Mouse (Mus musculus): Measurements from ENCODE around the gene Eif2b4. TPM values are rescaled to one million over a fixed set of nuclear protein-coding genes. Genes with fewer than 3 reads are reported as not detected.

Eif2b4 gene
- polyA plus RNA-seq, 1 experiment from 2014 or later = 76.1 TPM

DNA sequence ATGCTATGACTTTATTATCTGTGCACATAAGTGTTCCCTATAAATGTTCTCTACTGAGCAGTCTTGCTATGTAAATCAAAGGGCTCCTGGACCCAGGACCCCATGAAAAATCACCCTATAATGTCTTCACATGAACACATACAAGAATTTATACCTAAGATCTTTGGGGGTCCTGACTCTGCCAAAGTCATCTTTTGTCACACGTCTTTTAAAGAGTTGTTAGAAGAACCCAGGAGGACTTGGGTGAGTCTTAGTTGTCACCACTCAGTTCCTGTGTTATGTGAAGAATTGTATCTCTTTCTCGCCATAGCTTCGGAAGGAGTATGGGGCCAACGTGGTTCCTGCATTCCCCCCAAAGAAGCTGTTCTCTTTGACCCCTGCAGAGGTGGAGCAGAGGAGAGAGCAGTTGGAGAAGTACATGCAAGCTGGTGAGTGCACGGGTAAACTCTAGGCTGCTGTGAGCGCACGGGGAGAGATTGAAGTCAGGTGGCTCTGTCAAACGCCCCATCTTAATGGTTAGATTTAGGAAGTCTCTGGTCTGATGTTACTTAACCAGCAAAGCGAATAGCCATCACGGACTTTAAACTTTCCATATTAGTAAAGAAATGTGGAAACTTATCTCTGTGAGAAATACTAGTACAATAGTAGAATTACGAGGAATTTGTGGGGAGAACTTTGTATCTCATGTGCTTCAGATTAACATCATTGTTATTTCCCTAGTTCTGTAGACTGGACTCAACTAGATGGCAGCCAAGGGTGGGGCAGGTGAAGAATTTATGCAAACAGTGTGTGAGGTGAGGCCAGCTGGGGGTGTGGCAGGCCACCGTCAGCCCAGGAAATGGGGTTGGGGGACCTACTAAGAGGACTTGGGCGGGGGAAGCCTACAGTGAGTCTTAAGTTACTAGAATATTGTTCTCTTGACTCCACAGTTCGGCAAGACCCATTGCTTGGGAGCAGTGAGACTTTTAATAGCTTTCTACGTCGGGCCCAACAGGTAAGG, 1.6 kb upstream of the Eif2b4 start:
- no peak for ATAC-seq (ENCODE audit: low FRiP score, low TSS enrichment)
- Histone ChIP-seq H3K9me3 (ENCODE audit: low read length) (no peaks in the 10 kb centered on the region), H3K4me3 (ENCODE audit: low read length) (peak overlapping the region; percentile 80), H3K27me3 (ENCODE audit: insufficient read depth, low read length) (no peaks in the 10 kb centered on the region), H3K36me3 (ENCODE audit: insufficient read depth, low read length) (peaks cover 62% of the 10 kb centered on the region), H3K9ac (replicated peaks; ENCODE audit: low read length) (peak overlapping the region; percentile 84), H3K4me1 (ENCODE audit: insufficient read depth, low read length) (peaks cover 18% of the 10 kb centered on the region), H3K27ac (ENCODE audit: low read length) (no peak overlapping the region), H3K4me2 (replicated peaks; ENCODE audit: low read depth, low read length) (peak overlapping the region; percentile 80; the same call in 1 of the 2 replicates)
- WGBS = 88% methylated on average over 16 of the region's 16 CpGs

DNA sequence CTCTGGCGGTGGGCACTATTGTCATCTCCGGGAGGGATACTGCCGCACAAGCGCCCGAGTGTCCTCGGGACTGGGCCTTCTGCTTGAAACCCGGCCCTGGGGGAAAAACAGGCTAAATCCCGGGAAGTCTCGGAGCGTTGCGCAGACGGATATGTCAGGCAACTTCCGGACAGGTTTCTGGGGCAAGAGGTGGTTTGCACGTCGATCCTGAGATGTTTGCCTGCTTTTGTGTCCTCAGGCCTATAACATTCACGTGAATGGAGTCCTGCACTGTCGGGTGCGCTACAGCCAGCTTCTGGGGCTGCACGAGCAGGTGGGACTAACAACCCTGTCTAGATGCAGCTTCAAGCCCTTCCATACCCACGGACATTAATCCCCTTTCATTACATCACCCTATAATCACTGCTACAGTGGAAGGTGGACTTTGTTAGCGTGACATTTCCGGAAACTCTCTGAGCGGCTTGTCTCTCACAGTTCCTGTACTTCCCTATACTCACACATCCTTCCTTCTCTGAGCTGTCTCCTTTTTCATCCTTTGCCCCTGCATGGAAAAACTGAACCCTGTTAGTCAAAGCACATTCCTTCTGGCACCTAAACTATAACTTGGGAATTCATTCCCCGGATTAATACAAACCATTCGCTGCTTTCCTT, 526 bp upstream of the Eif2b4 start:
- Histone ChIP-seq H3K27me3 (ENCODE audit: insufficient read depth, low read length) (no peaks in the 10 kb centered on the region), H3K9ac (replicated peaks; ENCODE audit: low read length) (peak overlapping the region; percentile 84), H3K9me3 (ENCODE audit: low read length) (no peaks in the 10 kb centered on the region), H3K4me1 (ENCODE audit: insufficient read depth, low read length) (peaks cover 17% of the 10 kb centered on the region), H3K4me3 (ENCODE audit: low read length) (peak overlapping the region; percentile 80), H3K4me2 (replicated peaks; ENCODE audit: low read depth, low read length) (peak overlapping the region; percentile 80), H3K36me3 (ENCODE audit: insufficient read depth, low read length) (peaks cover 58% of the 10 kb centered on the region), H3K27ac (ENCODE audit: low read length) (peak overlapping the region; percentile 81)
- ATAC-seq (ENCODE audit: low FRiP score, low TSS enrichment) = no peak
- 12% methylated on average over 25 of the region's 25 CpGs for WGBS

DNA sequence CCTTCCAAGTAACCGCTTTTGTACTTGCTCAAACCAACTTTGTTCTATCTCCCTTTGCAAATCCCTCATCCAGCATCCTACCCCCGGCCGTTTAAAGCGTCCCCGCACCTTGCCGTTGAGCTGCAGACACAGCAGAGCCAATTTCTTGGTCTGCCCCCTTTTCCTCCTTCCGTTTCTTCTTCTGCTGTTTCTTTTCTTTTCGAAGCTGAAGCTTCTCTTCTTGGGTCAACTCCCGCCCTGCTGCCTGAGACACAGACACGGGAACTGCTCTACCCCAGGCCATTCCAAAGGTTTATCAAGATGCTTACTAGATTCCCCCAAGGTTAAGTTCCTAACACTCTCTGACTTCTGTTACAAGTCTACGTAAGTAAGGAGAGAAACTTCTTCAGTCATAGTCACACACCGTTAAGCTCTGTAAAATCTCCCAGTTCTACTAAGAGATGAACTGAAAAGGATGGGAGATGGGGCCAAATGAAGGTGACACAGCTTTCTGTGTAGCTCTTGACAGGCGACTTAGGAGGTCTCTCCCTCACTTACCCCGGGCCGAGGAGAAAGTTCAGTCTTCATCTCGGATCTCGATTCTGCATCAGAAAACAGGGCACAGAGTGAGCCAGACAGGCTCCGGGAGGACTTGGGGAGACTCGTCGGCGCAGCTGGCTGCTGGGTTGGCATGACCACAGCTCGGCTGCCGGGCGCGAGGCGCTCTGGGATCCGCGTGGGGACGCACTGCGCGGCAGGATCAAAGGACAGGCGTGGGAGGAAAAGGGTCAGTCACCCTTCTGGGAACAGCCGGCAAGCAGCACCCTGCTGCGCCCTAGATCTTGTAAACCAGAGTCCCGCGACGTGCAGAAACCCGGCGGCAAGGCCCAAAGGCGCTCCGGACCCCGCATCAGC, 938 bp downstream of the Eif2b4 start:
- H3K9me3 ChIP-seq (ENCODE audit: low read length) = no peaks in the 10 kb centered on the region
- 11% methylated on average over 42 of the region's 42 CpGs for WGBS
- no peak; the same call in 1 of the 2 replicates for ATAC-seq (ENCODE audit: low FRiP score, low TSS enrichment)

DNA sequence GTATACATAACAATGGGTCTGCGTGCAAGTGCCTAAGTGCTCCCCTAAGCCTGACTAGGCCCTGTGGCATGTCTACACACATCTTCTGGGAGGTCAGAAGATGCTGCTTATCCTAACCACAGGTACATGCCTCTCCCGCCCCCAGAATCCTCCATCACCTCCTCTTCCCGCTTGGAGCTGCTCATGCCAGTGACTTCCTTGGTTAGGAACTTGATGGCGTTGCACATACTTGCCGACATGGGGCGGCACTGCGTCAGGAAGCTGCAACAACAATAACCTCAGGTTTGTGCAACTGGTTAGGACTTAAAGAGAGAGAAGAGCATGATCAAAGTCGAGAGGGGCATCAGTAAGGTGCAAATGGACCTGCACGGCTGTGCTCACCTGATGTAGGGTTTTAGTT, 3.0 kb downstream of the Eif2b4 start:
- Histone ChIP-seq H3K27me3 (ENCODE audit: insufficient read depth, low read length) (no peaks in the 10 kb centered on the region), H3K4me2 (replicated peaks; ENCODE audit: low read depth, low read length) (no peak overlapping the region), H3K4me3 (ENCODE audit: low read length) (no peak overlapping the region), H3K9ac (replicated peaks; ENCODE audit: low read length) (no peak overlapping the region), H3K4me1 (ENCODE audit: insufficient read depth, low read length) (peaks cover 17% of the 10 kb centered on the region), H3K9me3 (ENCODE audit: low read length) (no peaks in the 10 kb centered on the region), H3K27ac (ENCODE audit: low read length) (no peak overlapping the region), H3K36me3 (ENCODE audit: insufficient read depth, low read length) (peaks cover 40% of the 10 kb centered on the region)
- WGBS = 87% methylated on average over 9 of the region's 9 CpGs
- no peak for ATAC-seq (ENCODE audit: low FRiP score, low TSS enrichment)

More for the DNA sequence above, 938 bp downstream of the Eif2b4 start:
- Histone ChIP-seq H3K36me3 (ENCODE audit: insufficient read depth, low read length) (peaks cover 55% of the 10 kb centered on the region), H3K27ac (ENCODE audit: low read length) (peak overlapping the region; percentile 88), H3K27me3 (ENCODE audit: insufficient read depth, low read length) (no peaks in the 10 kb centered on the region), H3K4me2 (replicated peaks; ENCODE audit: low read depth, low read length) (peak overlapping the region; percentile 82), H3K9ac (replicated peaks; ENCODE audit: low read length) (peak overlapping the region; percentile 86), H3K4me3 (ENCODE audit: low read length) (peak overlapping the region; percentile 80), H3K4me1 (ENCODE audit: insufficient read depth, low read length) (peaks cover 17% of the 10 kb centered on the region)

DNA sequence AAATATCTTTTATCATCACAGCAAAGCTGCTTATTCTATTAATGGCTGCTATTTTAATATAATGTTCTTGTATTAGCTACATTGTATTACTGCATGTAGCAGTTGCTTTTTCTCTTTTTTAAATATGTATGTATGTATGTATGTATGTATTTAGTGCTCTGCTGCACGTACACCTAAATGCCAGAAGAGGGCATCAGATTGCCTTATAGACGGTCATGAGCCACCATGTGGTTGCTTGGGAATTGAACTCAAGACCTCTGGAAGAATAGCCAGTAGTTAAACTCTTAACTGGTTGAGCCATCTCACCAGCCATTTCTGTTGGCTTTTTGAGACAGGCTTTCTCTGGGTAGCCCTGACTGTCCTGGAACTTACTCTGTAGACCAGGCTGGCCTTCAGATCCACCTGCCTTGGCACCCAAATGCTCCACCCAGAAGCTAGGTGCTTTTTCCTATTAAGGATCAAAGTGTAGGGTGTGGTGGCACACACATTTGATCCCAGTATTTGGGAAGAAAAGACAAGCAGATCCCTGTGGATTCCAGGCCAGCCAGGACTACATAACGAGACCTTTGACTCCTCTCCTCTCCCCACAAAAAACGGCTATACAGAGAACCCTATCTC, 4.9 kb downstream of the Eif2b4 start:
- 75% methylated on average over 4 of the region's 4 CpGs for WGBS
- Histone ChIP-seq H3K27me3 (ENCODE audit: insufficient read depth, low read length) (no peaks in the 10 kb centered on the region), H3K36me3 (ENCODE audit: insufficient read depth, low read length) (peaks cover 36% of the 10 kb centered on the region), H3K4me1 (ENCODE audit: insufficient read depth, low read length) (peaks cover 10% of the 10 kb centered on the region; the same call in 1 of the 2 replicates), H3K9me3 (ENCODE audit: low read length) (no peaks in the 10 kb centered on the region), H3K27ac (ENCODE audit: low read length) (no peak overlapping the region), H3K4me2 (replicated peaks; ENCODE audit: low read depth, low read length) (no peak overlapping the region), H3K9ac (replicated peaks; ENCODE audit: low read length) (no peak overlapping the region), H3K4me3 (ENCODE audit: low read length) (no peak overlapping the region)
- no peak for ATAC-seq (ENCODE audit: low FRiP score, low TSS enrichment)

DNA sequence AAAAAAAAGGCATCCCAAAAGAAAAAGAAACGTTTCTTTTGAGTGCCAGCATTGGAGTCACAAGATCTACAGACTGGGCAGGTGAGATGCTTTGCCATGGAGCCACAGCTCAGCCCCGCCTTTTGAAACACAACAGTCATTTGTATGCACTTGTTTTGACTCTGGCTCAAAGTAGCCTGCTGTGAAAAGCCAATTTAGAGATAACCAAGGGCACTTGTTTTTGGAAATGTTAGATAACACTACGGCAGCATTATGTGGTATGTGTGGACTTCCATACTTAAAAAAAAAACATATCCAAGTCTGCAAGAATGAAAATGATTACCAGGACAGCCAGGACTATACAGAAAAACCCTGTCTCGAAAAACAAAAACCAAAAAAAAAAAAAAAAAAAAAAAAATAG, 9.6 kb downstream of the Eif2b4 start:
- Histone ChIP-seq H3K4me3 (ENCODE audit: low read length) (no peak overlapping the region), H3K27me3 (ENCODE audit: insufficient read depth, low read length) (no peaks in the 10 kb centered on the region), H3K36me3 (ENCODE audit: insufficient read depth, low read length) (peaks cover 15% of the 10 kb centered on the region), H3K4me1 (ENCODE audit: insufficient read depth, low read length) (peaks cover 7% of the 10 kb centered on the region), H3K9me3 (ENCODE audit: low read length) (no peaks in the 10 kb centered on the region), H3K9ac (replicated peaks; ENCODE audit: low read length) (no peak overlapping the region), H3K27ac (ENCODE audit: low read length) (no peak overlapping the region), H3K4me2 (replicated peaks; ENCODE audit: low read depth, low read length) (no peak overlapping the region)
- ATAC-seq (ENCODE audit: low FRiP score, low TSS enrichment) = no peak
- 63% methylated on average over 4 of the region's 4 CpGs for WGBS

DNA sequence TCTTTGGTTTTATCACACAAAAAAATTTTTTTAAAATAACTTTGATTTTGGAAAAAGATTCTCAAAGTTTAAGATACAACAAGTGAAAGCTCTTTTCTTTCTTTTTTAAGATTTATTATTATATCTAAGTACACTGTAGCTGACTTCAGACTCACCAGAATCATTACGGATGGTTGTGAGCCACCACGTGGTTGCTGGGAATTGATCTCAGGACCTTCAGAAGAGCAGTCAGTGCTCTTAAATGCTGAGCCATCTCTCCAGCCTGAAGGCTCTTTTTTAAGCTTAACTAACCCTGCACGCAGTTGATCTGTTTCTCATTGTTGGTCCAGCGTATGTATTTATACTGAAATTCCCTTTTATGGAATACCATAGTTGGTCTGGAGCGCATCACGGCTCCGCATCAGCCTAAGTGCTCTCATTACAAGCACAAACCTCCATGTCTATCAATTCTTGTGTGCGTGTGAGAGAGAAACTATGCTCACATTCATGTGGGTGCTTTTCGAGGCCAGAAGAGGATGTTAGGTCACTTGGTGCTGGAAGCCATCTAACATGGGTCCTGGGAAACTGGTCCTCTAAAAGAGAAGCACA, 12.0 kb downstream of the Eif2b4 start:
- WGBS = 91% methylated on average over 9 of the region's 9 CpGs
- Histone ChIP-seq H3K4me2 (replicated peaks; ENCODE audit: low read depth, low read length) (no peak overlapping the region), H3K4me3 (ENCODE audit: low read length) (no peak overlapping the region), H3K36me3 (ENCODE audit: insufficient read depth, low read length) (no peaks in the 10 kb centered on the region), H3K4me1 (ENCODE audit: insufficient read depth, low read length) (peaks cover 8% of the 10 kb centered on the region), H3K27ac (ENCODE audit: low read length) (no peak overlapping the region), H3K27me3 (ENCODE audit: insufficient read depth, low read length) (no peaks in the 10 kb centered on the region), H3K9me3 (ENCODE audit: low read length) (no peaks in the 10 kb centered on the region), H3K9ac (replicated peaks; ENCODE audit: low read length) (no peak overlapping the region)
- no peak for ATAC-seq (ENCODE audit: low FRiP score, low TSS enrichment)

DNA sequence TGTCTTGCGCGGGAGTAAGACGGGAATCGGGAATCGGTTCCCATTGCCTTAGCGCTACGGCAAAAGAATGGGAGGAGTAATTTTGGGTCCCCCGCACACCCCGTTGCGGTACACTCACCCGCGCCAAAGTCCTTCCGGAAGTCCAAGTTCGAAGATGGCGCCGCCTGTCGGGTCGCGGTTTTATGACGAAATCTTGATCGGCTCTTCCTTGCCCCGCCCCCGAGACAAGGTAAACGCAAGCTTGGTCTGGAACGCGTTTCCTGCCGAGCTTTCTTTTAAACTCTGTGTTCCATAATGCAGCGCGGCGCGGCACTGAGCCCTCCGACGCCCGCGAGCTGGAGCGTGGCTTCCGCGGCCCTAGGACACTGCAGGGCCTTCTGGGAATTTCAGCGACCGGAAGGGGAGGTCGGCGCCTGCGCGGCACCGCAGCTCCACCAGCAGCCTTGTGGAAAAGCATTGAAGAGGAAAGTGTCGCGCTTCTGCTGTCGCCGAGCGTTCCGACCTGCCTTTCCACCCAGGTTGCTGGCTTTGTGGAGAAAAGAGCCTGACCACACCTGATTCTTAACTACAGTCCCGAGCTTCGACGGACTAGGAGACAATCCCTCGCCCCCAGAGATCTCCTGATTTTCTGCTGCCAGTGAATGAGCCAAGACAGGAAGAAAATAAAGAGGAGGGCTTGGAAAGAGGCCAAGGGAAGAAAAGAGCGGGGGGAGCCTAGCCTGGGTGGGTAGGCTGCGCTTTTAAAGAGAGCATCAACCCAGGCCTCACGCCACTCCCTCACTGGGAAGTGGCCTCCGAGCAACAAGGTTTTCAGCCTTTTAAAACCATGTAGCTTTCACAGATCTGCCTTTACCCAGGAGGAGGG, 13.2 kb downstream of the Eif2b4 start, which contains the start of the genes Gm29609 and Gtf3c2:
Gene Gm29609 (minus strand): TSS at position 146 of the 865 bp plus-strand sequence.
Gene Gtf3c2 (minus strand): TSS at position 379 of the 865 bp plus-strand sequence.
- peak; percentile 98 for ATAC-seq (ENCODE audit: low FRiP score, low TSS enrichment)
- Histone ChIP-seq H3K27ac (ENCODE audit: low read length) (peak within 1 kb of the TSS; percentile 99), H3K36me3 (ENCODE audit: insufficient read depth, low read length) (no peaks in the 10 kb centered on the region), H3K4me1 (ENCODE audit: insufficient read depth, low read length) (peaks cover 8% of the 10 kb centered on the region), H3K27me3 (ENCODE audit: insufficient read depth, low read length) (no peaks in the 10 kb centered on the region), H3K9ac (replicated peaks; ENCODE audit: low read length) (peak within 1 kb of the TSS; percentile 91), H3K4me3 (ENCODE audit: low read length) (peak within 1 kb of the TSS; percentile 99), H3K4me2 (replicated peaks; ENCODE audit: low read depth, low read length) (peak within 1 kb of the TSS; percentile 93), H3K9me3 (ENCODE audit: low read length) (no peaks in the 10 kb centered on the region)
- WGBS = under 1% methylated on average over 59 of the region's 59 CpGs
